Mouse (Mus musculus) megakaryocyte progenitor cell, adult 5-6 weeks (primary cell): ENCODE measurements at regions not wholly inside any gene's neighbourhood (a gene's known extent, or its start where the extent isn't known, plus 50 kb on each side); places are given as distances from the start of the nearest gene placed in this dataset.

ENCODE experiments used
- ATAC-seq: replicated peaks from 2 replicates; pipeline ENCODE4 v1.8.0; 2016; ENCODE audit warnings: mild to moderate bottlenecking, moderate TSS enrichment, inconsistent platforms; ENCODE audit not compliant: poor library complexity

DNA sequence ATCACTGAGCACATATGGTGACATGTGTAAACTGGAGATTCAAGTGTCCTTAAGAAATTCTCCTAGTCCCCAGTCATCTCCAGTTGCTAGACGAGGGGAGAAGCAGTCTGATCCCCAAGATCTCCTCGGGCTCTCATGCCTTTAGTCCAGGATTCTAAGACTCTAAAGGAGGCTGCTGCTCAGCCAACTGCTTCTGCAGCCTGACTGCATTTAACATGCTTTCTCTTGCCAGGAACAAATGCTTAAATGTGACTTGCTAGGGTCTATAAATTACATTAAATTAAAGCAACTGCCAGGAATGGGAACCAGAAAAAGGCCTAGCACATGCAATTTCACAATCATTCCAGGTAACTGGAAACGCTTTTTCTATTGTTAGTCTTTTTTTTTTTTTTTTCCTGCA lies 599.8 kb upstream of the Gcfc2 start:
- no peak for ATAC-seq

DNA sequence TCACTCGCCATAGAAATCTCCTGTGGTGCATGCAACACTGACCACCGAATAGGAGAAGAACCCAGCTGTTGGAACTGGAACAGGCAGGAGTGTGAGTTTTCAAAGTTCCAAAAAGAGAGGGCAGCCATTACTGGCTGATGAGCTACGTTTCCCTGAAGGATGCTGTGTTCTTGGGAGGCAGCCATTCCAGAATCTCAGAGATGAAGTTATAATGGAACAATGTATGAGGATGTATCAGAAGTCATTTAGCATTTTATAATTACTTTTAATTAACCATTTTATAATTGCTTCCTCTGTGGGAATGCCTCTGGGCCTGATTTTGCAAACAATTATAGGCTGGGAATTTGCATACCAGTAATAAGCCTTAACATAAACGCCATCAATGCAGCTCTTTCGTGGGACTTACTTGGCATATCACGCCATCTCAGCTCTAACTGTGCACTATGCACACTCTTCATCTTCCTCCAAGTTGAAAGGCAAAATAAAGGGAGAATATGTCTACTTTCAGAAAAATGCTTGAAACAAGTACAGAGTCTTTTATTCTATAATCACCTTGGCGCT lies 559.4 kb upstream of the Gcfc2 start:
- no peak for ATAC-seq

DNA sequence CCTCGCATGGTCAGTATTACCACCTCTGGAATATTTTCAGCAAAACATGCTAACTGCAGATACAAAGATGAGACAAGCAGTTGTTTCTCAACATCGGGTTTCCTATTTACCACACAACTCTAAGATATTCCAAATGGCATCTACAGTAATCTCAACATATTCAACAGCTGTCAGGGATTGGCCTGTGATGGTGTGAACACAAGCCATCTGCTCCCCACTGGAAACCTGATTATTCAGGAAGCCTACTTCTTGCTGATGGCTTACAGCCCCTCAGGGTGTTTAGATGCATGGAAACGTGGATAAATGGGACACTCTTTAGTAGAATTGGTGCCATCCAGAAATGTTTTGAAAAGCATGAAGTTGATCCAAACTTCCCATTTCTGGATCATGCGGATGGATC lies 535.0 kb upstream of the Gcfc2 start:
- ATAC-seq: no peak

DNA sequence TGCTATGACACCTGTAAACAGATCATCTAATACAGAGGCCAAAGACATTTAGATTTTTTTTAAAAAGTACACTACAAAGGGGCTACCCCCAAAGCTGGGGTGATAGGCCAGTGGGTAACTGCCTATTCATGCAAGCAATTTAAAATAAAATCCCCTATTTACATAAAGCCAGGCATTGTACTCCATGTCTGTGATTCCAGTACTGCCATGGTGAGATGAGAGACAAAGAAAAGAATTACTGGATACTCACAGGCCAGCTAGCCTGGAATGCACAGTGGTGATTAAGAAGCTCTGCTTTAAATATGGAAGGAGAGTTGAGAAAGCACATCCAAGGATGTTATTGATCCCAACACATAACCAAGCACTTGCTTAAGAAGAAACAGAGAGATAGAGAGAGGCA lies 520.3 kb upstream of the Gcfc2 start:
- no peak for ATAC-seq

DNA sequence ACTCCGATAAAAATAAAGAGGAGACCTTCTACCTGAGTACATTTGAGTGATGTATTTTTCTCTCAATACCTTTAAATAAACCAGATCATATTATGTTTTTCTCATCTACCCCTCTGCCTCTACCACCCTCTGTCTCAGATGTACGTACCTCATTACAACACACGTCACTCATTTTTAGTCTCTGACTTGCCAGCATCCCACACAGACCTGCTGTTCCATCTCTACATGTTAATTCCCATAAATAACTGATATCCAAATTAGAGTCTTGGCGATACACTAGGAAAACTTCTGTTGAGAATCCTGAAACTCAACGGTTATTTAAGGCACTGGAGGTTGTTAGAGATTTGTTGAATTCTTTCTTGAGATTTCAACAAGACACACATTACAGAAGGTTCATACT lies 509.9 kb upstream of the Gcfc2 start:
- no peak for ATAC-seq

DNA sequence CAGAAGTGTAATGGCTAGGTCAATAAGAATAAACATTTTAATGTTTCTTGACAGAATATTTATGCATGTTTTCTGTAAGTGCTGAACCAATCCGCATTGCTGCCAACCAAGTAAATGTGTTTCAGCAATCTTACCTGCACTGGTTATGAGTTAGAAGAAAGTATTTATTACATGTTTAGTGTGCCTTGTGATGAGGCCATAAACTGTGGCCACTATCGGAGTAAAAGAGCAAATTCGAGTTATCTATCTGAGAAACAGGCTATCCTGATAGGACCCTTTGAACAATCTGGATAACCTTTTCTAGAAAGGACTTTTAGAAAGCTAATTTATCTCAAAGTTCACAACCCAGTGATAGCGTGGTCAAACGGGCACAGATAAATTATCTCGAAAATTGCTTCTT lies 488.7 kb upstream of the Gcfc2 start:
- ATAC-seq: no peak

DNA sequence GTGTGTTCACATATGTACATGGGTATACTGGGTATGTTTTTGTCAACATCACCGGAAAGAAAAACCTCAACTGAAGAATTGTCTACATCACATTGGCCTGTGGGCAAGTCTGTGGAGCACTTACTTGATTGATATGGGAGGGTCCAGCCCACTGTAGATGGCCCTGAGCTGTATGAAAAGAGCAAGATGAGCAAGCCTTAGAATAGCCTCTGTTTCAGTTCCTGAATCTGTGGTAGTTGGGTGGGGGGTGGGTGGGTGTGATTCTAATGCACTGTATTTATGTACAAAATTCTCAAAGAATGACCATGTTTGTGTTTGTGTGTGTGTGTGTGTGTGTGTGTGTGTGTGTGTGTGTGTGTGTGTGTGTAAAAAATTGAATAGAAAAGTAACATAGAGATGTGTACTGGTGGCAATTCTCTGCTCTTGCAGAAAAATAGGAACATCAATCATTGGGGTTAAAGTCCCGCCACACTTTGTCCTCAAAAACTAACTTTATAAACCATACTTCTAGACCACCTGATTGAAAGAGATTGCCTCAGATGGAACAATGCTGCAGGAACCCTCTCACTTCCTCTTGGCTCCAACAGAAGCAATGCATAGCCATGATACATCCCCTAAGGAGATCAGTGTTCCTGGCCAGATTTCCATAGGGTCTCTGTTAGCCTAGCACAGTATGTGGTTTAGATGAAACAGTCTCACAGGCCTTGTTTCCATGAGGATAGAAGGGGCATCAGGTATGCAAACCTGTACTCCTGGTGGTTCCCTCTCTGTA lies 484.3 kb upstream of the Gcfc2 start:
- peak; percentile 55 for ATAC-seq

DNA sequence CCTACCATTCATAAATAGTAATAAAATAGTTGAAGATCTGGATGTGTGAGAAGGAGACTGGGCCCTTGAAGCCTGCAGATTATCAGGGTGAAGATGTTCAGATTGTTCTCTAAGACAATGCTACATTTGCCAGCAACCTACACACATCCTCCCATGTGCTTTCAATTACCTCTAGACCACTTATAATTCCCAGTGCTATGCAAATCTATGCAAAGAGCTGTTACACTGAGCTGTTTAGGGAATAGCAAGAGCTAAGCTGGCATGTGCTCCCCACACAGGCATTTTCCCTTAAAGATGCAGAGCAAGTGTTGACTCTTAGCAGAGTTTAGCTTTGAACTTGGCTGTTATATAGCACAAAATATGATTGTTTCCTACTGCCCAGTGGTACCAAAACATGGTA lies 482.1 kb upstream of the Gcfc2 start:
- ATAC-seq: no peak

DNA sequence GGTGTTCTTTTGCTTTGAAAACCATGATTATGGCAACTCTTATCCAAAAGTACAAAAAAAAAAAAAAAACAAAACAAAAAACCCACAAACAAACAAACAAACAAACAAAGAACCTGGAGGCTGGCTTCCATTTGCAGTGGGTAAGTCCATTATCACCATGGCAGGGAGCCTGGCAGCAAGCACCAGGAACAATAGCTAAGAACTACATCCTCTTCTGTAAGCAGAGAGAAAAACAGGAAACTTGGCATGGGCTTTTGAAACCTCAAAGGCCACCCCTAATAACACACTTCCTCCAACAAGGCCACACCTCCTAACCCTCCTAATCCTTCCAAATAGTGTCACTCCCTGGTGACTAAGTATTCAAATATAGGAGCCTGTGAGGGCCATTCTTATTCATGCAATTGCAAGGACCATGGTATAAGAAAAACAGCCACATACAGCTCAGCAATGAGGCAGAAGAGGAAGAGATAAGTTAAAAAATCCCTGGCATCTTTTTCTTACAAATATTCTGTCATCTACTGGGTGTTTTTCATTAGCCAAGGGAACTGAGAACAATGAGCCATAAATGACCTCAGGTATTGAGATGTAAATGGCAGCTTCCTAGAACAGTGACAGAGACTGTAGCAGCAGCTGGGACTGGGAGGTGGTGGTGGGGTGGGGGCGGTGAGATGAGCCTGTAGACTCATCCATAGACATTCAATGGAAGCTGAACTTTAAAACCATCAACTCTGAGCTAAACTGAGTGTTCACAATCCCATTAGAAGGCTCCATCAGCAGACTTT lies 477.3 kb upstream of the Gcfc2 start:
- ATAC-seq: peak; percentile 58

DNA sequence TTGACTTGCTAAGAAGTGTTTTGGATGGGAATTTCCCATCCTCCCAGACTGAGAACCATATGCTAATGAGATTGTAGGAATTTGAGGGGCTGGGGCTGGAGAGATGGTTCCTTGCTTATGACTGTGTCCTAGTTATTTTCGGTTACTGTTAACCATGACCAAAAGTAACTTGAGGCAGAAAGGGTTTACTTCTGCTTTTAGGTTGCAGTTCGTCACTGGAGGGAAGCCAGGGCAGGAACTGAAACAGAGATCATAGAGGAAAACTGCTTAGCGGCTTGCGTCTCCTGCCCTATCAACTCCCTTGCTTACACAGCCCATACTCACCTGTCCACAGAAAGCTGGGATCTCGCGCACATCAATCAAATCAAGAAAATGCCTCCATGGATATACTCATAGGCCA lies 475.8 kb upstream of the Gcfc2 start:
- peak; percentile 93 for ATAC-seq

DNA sequence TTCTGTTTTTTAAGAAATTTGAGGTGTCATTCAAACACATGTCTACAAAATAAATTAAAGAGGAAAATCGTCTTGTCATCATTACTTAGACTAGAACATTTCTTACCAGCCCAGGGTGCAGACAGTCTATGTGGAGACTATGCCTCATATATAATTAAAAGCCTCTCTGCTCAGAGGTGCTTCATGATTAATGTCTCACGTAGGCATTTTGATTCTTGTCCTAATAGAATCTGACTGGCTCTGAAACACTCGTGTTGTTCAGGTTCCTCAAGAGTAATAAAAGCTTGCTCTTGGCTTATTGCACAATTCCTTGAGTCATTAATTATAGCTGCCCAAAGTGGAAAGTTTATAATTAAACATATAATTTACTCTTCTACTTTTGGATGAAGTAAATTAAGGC lies 475.1 kb upstream of the Gcfc2 start:
- no peak for ATAC-seq

DNA sequence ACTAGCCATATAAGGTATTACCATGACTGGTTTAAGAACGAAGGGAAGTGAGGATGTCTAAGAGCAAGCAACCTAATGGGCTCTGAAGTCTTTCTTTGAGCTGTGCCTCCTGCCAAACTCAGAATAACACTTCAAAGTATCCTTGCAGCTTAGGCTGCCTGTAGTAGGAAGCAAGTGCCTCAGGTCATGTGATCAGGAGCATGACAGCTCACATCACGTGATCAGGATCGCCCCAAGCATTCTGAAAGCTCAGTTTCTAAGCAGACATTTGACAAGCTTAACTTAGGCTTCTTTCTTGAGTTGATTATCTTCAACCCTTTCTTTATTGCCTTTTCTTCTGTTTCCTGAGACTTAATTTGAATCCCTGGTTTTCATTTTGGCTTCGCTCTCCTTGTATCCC lies 462.4 kb upstream of the Gcfc2 start:
- no peak for ATAC-seq

DNA sequence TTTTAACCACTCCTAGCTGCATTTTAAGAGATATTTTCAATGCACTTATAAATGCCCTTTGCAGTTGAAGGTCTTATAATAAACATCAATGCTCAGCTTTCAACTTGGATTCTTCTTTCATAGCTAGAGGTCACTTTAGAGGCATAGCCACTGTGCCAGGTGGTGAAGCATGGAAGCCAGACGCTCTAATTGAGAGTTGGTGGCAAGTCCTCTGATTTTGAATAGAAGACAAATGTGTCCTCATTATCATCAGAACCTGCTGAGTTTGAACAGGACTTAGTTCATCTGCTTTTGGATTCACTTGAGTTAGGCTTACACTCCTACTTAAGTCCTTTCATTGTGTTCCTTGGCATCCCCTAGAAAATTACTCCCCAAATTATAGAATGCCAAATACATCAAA lies 459.0 kb upstream of the Gcfc2 start:
- ATAC-seq: no peak

DNA sequence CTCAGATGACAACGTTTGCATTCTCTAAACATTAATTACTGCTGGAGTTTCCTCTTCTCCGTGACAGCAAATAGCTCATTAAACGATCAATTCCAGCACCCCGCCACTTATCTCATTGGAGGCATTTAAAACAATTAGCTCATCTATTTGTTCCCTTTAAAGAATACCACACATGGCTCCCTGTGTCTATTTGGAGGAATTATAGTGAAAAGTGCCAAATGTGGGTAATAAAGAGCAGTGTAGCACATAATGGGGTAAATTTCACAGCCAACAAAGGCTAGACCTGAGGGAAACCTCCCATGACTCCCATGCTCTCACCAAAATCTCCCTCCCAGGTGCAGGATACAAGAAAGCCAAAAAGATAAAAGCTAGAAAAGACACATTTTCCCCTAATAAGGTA lies 456.9 kb upstream of the Gcfc2 start:
- ATAC-seq: no peak

DNA sequence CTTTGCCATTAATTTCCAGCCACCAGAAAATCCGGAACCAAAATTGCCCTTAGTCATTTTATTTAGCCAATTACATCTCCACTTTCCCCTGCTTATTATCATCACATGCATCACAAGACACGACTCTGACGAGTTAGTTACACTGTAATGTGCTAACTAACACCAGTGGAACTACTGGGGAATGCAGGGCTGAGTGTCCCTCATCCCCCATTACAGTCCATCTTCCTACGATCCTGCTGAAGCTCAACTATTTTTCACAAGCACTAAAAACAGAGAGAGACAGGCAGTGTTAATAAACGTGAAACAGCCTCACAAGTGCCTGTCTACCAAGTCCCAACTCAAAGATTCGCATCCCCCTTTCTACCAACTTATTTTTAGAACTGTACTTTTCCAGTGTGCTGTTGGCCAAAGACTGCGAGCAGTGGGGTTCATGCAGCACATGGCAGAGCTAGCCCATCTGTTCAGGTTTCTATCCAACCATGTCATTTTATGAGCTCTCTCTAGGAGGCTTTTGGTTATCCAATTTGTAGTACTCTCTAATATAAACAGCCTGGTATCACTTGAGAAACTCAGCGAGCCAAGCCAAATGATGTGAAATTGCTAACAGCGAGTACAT lies 452.0 kb upstream of the Gcfc2 start:
- no peak for ATAC-seq

DNA sequence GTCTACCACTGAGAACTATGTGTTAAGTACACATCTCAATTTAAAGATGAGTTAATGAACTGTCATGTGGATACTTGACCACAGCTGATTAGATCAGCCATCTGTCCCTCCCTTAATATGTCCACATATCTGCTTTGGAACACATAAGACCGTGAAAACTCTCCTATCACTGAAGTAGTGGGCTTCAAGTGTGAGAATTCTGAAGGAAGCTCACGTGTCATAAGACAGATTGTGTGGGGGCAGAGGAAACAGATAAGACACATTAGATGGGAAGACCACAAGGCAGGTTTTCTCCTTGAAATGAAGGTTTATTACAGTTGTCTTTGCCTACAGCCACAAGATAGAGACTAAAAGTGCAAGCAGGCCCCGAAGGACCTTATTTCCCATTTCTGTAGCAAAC lies 451.0 kb upstream of the Gcfc2 start:
- ATAC-seq: no peak

DNA sequence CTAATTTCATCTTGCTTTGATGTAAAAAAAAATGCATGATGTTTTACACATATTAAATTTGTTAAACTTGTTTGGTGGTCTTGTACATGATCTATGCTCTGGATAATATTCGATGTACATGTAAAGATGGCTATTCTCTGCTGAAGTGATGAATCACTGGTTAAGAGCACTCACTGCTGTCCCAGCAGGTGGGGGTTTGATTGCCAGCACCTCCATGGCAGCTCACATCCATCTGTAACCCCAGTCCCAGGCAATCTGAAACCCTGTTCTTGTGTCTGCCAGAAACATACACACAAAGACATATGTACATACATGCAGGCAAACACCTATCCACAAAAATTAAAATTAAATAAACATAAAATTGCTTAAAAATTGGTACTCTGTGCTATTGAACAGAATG lies 448.7 kb upstream of the Gcfc2 start:
- ATAC-seq: no peak

DNA sequence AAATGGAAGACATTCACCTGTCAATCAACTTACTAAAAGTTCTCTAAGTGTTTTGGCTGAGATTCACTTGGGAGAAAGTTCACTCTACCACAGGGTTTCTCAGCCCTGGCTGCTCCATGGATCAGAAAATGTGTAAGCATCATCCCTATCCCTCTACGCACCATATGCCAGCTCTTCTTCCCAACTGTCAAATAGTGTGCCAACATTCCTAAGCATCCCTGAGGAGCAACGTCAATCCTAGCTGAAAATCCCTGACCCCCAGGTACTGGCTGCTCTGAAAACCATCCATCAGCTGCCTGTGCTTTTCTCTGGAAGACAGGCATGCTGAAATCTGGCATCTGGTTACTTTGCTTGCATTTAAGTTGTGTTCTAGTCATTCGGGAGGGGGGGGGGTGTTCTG lies 436.5 kb upstream of the Gcfc2 start:
- ATAC-seq: no peak

DNA sequence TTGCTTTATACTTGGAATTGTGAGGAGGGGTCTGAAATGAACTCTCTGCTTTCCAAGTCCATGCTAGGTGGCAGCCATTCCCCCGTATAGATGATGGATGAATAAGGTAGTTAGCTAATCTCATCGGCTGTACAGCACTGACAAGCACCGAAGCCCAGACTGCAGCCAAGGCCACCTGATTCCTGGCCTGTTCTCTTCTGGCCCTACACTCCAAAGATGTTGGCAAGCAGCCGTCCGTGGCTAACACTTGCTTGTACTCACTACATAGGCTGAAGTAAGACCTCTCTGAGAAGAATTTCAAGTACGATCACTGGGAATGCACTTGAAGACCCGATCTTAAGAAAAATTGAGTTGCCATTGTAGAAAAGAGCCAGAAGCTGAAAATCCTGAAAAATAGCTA lies 427.2 kb upstream of the Gcfc2 start:
- ATAC-seq: no peak

DNA sequence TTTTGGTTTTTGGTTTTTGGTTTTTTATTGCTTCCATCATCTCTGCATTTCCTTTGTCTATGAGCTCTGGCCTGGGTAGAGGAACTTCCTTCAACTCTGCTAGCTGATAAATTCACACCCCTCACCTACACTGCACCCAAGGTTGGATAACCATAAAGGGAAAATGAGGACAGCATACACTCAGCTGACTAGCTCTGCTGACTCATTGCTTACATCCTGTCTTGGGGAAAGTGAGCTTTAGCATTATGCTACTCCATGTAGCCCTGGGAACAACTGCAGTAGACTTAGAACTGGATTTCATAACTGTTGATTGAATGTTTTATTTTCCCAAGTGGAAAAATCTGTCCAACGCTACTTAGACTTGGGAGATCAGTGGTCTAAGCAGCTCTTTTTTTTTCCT lies 406.3 kb upstream of the Gcfc2 start:
- ATAC-seq: no peak

DNA sequence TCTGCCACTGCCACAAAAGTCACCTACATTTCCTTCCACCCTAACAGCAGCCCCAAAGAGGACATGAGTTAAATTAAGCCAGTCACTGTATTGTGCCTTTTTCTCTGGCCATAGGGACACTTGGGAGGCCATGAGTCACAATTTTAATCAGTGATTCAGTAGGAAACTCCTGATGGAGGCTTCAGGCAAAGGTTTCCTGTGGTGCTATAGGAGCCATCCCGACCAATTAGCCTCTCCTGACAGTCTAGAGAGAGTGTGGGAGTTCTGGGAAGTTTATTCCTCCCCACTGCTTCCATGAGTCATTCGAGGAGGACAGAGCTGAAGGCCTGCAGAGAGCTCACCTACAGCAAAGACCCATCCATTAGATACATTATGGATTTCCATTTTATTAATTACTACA lies 361.2 kb upstream of the Gcfc2 start:
- no peak for ATAC-seq

DNA sequence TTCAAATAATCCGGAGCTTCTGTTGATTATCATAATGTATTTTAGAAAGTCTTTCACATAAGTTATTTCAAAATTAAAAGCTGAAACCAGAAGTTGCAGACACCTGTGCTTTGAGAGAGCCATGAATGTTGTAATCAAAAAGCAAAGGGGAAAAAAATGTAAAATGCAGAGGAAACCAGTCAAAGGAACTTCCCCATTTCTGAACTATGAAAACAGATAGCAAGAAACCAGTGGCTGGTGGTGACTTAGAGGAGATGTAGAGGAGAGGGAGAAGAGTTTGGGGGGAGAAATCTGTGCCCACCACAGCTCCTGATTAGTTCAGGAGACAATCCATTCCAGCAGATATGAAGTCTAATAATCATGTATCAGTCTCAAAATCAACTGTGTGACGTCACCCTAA lies 360.3 kb upstream of the Gcfc2 start:
- ATAC-seq: peak; percentile 93
